Mouse (Mus musculus): ENCODE data around the gene Gm49711.

DNA sequence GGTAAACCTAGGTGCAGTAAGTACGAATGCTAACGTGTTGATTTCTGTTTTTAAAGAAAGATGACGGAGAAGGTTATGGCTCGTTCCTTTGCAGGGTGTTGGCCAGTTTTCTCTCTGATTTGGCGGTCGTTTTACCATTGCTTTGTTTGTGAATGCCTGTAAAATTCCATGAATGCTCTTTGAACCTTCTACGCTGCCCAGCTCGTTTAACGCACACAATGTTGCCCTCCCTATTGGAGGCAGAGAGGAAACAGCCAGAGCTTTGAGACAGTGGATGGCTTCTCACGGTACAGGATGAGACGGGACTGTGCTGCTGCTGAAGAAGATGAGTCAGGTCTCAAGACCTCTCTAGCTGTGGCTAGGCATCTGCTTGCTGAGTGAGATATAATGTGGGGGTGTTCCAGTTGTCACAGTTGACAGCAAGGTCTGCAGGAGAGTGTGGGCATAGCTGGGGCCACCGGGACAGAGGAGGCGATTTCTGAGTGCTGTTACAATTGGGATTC lies 60.9 kb downstream of the Gm49711 start:
- TF ChIP-seq CTCF (IDR thresholded peaks at IDR 0.05; ENCODE audit: borderline replicate concordance, insufficient read depth, low read length) (no peak), POLR2A (IDR thresholded peaks at IDR 0.05; ENCODE audit: low read depth, low read length) (no peak)

All from embryonic fibroblast, embryonic 13.5 days (primary cell).